Mouse (Mus musculus) forebrain, embryonic 13.5 days (tissue): ENCODE measurements around the gene Syce2. TPM values are rescaled to one million over a fixed set of nuclear protein-coding genes. Genes with fewer than 3 reads are reported as not detected.
A peak's percentile ranks its signal among the peaks of the same experiment; 100 is the strongest.

ENCODE experiments used
- ATAC-seq: fragments of 200-750 bp; cut with Nextera tagmentation; 2 replicates; pipeline ENCODE4 v1.8.0; 2017
- H3K27ac ChIP-seq: fragments of 300-500 bp; sonication (generic); 2 replicates; pipeline ENCODE4 v1.5.1; 2015; ENCODE audit warnings: inconsistent platforms, mild to moderate bottlenecking, moderate library complexity
- H3K27me3 ChIP-seq: fragments of 300-500 bp; sonication (generic); 2 replicates; pipeline ENCODE4 v1.6.1; 2015; ENCODE audit warnings: mild to moderate bottlenecking, inconsistent platforms
- H3K36me3 ChIP-seq: fragments of 300-500 bp; sonication (generic); 2 replicates; pipeline ENCODE4 v1.6.1; 2015; ENCODE audit warnings: mild to moderate bottlenecking, inconsistent platforms; ENCODE audit not compliant: poor library complexity, severe bottlenecking
- H3K4me1 ChIP-seq: fragments of 300-500 bp; sonication (generic); 2 replicates; pipeline ENCODE4 v1.6.1; 2015; ENCODE audit warnings: inconsistent platforms
- H3K4me2 ChIP-seq: fragments of 300-500 bp; sonication (generic); 2 replicates; pipeline ENCODE4 v1.6.1; 2015; ENCODE audit warnings: inconsistent platforms, mild to moderate bottlenecking, moderate library complexity
- H3K4me3 ChIP-seq: fragments of 300-500 bp; sonication (generic); 2 replicates; pipeline ENCODE4 v1.5.1; 2015; ENCODE audit warnings: mild to moderate bottlenecking, inconsistent platforms
- H3K9ac ChIP-seq: fragments of 300-500 bp; sonication (generic); 2 replicates; pipeline ENCODE4 v1.6.1; 2015; ENCODE audit warnings: mild to moderate bottlenecking, inconsistent platforms
- H3K9me3 ChIP-seq: fragments of 300-500 bp; sonication (generic); replicated peaks from 2 replicates; pipeline ENCODE4 v1.6.1; 2016; ENCODE audit warnings: inconsistent platforms
- WGBS: fragments of 180-500 bp; shearing (Covaris S2); methylation state at CpG from one replicate; pipeline ENCODE4 v1.1.7; 2015; 5-methylcytosine and 5-hydroxymethylcytosine counted together
- polyA plus RNA-seq: library from polyadenylated mRNA; unstranded; fragments of >200 nt; fragmentation: Nextera tagmentation; extraction: Ambion mirVana; gene quantifications from 2 replicates; pipeline ENCODE4 v1.2.1, GENCODE M21; 2015

The Syce2 gene
- polyA plus RNA-seq, 1 experiment from 2014 or later, result 85.1 TPM

DNA sequence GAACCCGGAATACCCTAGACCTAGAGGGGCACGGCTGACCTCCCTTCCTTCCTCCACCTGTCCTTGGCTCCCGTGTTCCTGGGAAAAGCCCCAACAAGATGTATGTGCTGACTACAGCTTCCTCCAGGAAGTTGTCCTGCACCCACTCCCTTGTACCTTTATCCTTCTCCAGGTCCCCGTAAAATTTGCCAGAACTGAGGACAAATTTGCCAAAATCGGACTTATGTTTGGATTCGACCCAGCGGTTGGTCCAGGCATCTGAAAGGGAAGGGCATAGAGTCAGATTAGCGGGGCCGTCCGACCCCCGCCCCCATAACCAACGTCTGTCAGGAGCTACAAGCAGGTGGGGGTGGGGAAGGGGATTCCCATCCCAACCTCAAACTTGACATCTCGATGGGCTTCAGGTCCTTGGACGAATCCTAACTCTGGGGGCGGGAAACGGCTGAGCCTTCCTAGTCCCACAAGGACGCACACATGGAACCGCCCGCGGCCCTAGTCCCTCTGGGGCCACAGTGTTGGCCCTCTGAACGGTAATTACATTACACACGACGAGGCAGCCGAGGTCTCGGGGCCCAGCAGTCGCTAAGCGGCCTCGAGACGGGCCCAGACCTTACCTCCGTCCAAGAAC, 25.7 kb upstream of the Syce2 start:
- H3K4me3 ChIP-seq, result peak overlapping the region; percentile 91

DNA sequence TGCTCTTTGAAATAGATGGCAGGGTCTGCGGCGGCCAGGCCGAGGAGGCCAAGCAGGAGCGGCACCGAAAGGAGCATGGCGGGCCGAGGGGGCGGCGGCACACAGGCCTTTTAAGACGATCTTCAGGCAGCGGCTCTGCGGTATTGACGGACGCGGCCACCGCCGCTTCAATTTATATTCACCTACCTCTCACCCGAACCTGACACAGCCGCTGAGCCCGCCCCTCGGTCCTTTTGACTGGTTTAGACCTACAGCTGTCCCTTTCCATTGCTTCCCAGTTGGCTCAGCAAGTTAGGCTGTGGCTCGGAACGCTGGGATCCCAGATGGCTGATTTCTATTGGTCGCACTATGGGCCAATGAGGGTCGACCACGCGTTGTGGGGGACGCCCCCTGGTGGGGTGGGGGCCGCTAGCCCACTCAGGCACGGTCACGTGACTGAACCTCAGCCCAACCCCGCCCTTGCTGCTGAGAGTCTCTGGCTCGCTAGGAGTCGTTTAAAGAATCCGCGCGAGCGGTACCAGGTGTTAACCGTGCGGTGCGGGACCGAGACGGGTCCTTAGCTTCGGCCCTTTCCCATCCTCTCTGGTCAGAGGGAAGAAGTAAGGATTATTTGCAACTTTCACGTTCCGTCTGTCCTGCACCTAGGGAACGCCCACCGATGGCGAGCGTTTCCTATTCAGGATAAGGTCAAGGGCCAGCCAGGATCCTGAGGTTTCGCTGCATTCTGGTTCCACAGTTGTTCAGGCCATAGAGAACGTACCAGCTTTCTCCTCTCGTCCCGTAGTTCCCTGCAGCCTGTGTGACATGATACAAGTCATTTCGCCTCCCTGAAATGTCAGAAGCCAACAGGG, 25.0 kb upstream of the Syce2 start, which contains the start of gene Calr:
Gene Calr, minus strand, starts transcription at position 213 of the 851 bp plus-strand sequence.
- peak within 1 kb of the TSS; percentile 91 for H3K4me2 ChIP-seq
- under 1% methylated on average over 55 of the region's 55 CpGs for WGBS
- H3K4me3 ChIP-seq, result peak within 1 kb of the TSS; percentile 91
- H3K9me3 ChIP-seq, result no peaks in the 10 kb centered on the region
- H3K36me3 ChIP-seq, result peaks cover 33% of the 10 kb centered on the region
- H3K27me3 ChIP-seq, result no peaks in the 10 kb centered on the region
- peak within 1 kb of the TSS; percentile 76 for H3K27ac ChIP-seq
- peak; percentile 99 for ATAC-seq
- peak within 1 kb of the TSS; percentile 97 for H3K9ac ChIP-seq
- H3K4me1 ChIP-seq, result peaks cover 45% of the 10 kb centered on the region

More for the DNA sequence above, 25.7 kb upstream of the Syce2 start:
- Histone ChIP-seq H3K9ac (peak overlapping the region; percentile 97), H3K4me1 (peaks cover 45% of the 10 kb centered on the region), H3K27ac (peak overlapping the region; percentile 76), H3K27me3 (no peaks in the 10 kb centered on the region), H3K4me2 (peak overlapping the region; percentile 91), H3K36me3 (peaks cover 40% of the 10 kb centered on the region), H3K9me3 (no peaks in the 10 kb centered on the region)
- WGBS, result 1% methylated on average over 30 of the region's 30 CpGs
- ATAC-seq, result no peak

DNA sequence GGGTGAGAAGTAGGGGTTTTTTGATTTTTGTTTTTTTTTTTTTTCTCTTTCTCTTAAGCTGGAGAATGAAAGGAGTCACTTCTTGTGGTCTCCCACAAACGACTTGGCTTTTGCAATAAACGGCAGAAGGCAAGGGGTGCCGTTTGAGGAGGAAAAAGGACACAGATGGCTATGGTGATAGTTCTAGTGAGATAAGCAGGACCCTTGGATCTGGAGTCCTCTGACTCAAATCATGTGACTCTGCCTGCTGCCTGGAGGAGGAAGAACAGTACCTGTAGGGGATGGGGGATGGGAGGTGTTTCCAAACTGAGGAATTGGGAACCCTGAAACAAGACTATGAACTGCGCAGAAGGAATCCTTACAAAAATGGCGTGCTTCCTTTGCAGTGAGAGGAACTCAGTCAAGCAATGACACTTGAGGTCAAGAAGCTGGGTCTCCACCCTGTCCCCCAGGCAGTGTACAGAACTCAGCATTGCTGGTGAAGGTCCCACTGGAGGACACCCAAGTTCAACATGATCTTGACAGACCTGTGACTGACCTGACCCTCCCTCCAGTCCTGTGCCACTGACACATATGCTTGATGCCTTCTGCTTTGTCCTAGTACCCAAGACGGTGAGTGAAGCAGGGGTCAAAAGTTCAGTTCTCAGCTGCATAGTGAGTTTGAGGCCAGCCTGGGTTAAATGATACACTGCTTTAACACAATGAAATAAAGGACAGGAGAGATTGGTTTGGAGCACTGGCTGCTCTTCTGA, 24.1 kb upstream of the Syce2 start:
- WGBS, result 54% methylated on average over 6 of the region's 6 CpGs
- Histone ChIP-seq H3K9ac (peak overlapping the region; percentile 70; the same call in 1 of the 2 replicates), H3K36me3 (peaks cover 24% of the 10 kb centered on the region), H3K4me3 (peak overlapping the region; percentile 50), H3K27me3 (no peaks in the 10 kb centered on the region), H3K4me2 (peak overlapping the region; percentile 67), H3K4me1 (peaks cover 40% of the 10 kb centered on the region), H3K27ac (no peak overlapping the region; the same call in 1 of the 2 replicates), H3K9me3 (no peaks in the 10 kb centered on the region)
- ATAC-seq, result no peak

DNA sequence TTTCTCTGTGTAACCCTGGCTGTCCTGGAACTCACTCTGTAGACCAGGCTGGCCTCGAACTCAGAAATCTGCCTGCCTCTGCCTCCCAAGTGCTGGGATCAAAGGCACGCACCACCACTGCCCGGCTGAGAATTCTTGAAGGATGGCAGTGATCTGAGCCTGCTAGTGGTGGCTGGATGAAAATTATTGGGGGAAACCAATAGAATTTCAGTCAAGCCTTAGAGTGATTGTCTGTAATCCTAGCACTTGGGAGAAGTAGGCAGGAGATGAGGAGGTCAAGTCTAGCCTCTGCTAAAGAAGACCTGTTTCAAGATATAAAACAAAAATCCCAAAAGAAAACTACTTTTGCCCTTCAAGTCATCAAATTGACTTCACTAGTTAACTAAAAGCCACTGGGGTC, 15.5 kb upstream of the Syce2 start:
- no peaks in the 10 kb centered on the region for H3K27me3 ChIP-seq
- peaks cover 15% of the 10 kb centered on the region for H3K4me1 ChIP-seq
- H3K4me2 ChIP-seq, result peak overlapping the region; percentile 95
- no peaks in the 10 kb centered on the region for H3K9me3 ChIP-seq
- peaks cover 25% of the 10 kb centered on the region for H3K36me3 ChIP-seq
- WGBS, result 93% methylated on average over 3 of the region's 3 CpGs
- H3K27ac ChIP-seq, result no peak overlapping the region
- H3K4me3 ChIP-seq, result peak overlapping the region; percentile 93
- H3K9ac ChIP-seq, result no peak overlapping the region
- peak; percentile 44; the same call in 1 of the 2 replicates for ATAC-seq

DNA sequence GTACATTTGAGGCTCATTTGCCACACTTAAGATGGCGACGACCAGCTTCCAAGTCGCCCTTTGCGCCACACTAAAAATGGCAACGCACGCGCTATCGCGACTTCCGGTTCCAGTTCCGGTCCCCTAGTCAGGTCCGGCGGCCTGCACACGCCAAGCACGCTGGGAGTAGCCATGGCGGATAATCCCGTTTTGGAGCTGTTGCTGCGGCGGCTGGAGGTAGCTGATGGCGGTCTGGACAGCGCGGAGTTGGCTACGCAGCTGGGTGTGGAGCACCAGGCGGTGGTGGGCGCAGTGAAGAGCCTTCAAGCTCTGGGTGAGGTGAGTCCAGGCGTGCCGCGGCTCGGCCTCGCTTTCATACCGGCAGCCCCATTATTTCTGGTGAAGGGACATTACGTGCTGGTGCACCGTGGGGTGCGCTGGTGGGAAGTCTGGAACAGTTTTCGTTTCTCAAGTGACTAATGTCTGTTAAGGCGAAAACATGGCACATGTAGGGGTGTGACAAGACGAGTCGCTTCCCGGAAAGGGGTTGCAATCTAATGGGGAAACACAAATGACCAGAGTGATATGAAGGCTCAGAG, 15.0 kb upstream of the Syce2 start, which contains the start of gene Farsa:
Gene Farsa, plus strand, starts transcription at position 126 of the 578 bp plus-strand sequence.
- WGBS, result under 1% methylated on average over 39 of the region's 39 CpGs

DNA sequence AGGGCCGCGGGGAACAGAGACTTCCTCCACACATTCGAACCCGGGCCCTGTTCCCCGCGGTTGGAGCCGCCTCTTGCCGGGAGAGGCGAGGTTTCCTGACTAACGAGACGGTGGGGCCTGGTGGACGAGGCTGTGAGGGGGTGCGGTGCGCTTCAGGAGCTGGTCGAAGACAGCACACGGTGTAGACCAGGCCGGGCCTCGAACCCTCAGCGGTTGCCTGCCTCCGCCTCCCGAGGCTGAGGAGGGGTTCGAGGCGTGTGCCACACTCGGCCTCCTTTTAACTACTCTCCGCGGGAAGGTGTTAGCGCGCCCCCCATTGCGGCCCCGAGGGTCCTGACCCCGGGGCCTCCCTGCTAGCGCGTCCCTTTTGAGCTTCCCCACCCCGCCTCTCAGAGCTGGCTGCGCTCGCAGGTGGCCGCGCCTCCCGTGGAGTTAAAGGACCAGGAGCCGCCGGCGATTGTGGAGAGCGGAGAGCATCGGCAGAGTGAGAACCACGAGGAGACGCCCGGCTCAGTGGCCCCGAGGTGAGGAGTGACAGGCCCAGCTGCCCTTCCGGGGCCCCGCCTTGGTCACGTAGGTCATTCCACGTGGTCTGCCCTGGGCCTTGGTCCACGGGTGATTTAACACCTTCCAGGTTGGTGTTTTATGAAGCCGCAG, 526 bp downstream of the Syce2 start:
- Histone ChIP-seq H3K9ac (peak overlapping the region; percentile 65), H3K4me3 (peak overlapping the region; percentile 45), H3K27ac (no peak overlapping the region), H3K36me3 (peaks cover 30% of the 10 kb centered on the region), H3K4me1 (peaks cover 28% of the 10 kb centered on the region), H3K4me2 (peak overlapping the region; percentile 82), H3K9me3 (no peaks in the 10 kb centered on the region), H3K27me3 (0 out of 2 replicates have a peak, but pooled peaks cover 6% of the 10 kb centered on the region)
- ATAC-seq, result peak; percentile 66
- WGBS, result 3% methylated on average over 54 of the region's 54 CpGs

More for the DNA sequence above, 15.0 kb upstream of the Syce2 start, which contains the start of gene Farsa:
- H3K27me3 ChIP-seq, result no peaks in the 10 kb centered on the region
- H3K4me1 ChIP-seq, result peaks cover 15% of the 10 kb centered on the region
- ATAC-seq, result peak; percentile 94
- H3K36me3 ChIP-seq, result peaks cover 30% of the 10 kb centered on the region
- H3K4me2 ChIP-seq, result peak within 1 kb of the TSS; percentile 95
- peak within 1 kb of the TSS; percentile 93 for H3K4me3 ChIP-seq
- H3K27ac ChIP-seq, result peak within 1 kb of the TSS; percentile 48
- peak within 1 kb of the TSS; percentile 89 for H3K9ac ChIP-seq
- no peaks in the 10 kb centered on the region for H3K9me3 ChIP-seq

DNA sequence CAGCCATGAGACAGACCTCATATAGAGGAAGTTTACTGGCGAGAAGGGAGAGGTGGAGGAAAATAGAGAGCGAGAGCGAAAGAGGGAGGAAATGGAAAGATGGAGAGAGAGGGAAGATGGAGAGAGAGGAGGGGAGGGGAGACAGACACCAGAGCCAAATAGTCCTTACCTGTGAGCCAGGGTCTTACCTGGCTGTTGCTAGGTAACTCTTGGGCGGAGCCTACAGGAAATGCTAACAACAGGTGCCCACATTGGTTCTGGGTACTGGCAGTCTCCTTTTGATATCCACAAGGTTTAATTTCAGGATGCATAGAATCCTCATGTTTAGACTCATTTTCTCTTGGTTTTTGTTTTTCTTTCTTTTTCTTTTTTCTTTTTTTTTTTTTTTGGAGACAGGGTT, 1.1 kb downstream of the Syce2 start:
- 67% methylated on average over 4 of the region's 4 CpGs for WGBS
- Histone ChIP-seq H3K27ac (no peak overlapping the region), H3K9me3 (no peaks in the 10 kb centered on the region), H3K36me3 (peaks cover 24% of the 10 kb centered on the region), H3K4me1 (peaks cover 33% of the 10 kb centered on the region), H3K27me3 (0 out of 2 replicates have a peak, but pooled peaks cover 6% of the 10 kb centered on the region), H3K9ac (no peak overlapping the region), H3K4me3 (peak overlapping the region; percentile 45), H3K4me2 (peak overlapping the region; percentile 82)
- ATAC-seq, result no peak

DNA sequence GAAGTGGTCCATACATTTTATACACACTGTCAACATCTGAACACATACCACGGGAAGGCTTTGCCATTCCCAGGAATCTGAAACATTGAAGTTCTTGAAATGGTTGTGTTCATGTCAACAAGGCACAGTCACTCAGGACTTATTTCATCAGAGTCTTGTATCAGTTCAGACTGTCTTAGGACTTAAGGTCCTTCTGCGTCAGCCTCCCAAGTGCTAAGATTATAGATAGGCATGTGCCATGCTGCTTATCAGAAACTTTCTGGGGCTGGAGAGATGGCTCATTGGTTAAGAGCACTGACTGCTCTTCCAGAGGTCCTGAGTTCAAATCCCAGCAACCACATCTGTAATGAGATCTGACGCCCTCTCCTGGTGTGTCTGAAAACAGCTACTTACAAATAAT, 2.4 kb downstream of the Syce2 start:
- peaks cover 11% of the 10 kb centered on the region for H3K36me3 ChIP-seq
- H3K27me3 ChIP-seq, result 0 out of 2 replicates have a peak, but pooled peaks cover 6% of the 10 kb centered on the region
- no peak overlapping the region for H3K27ac ChIP-seq
- H3K9ac ChIP-seq, result no peak overlapping the region
- peaks cover 33% of the 10 kb centered on the region for H3K4me1 ChIP-seq
- WGBS, result 87% methylated on average over 3 of the region's 3 CpGs
- H3K4me3 ChIP-seq, result no peak overlapping the region
- H3K9me3 ChIP-seq, result no peaks in the 10 kb centered on the region
- ATAC-seq, result no peak
- H3K4me2 ChIP-seq, result no peak overlapping the region

DNA sequence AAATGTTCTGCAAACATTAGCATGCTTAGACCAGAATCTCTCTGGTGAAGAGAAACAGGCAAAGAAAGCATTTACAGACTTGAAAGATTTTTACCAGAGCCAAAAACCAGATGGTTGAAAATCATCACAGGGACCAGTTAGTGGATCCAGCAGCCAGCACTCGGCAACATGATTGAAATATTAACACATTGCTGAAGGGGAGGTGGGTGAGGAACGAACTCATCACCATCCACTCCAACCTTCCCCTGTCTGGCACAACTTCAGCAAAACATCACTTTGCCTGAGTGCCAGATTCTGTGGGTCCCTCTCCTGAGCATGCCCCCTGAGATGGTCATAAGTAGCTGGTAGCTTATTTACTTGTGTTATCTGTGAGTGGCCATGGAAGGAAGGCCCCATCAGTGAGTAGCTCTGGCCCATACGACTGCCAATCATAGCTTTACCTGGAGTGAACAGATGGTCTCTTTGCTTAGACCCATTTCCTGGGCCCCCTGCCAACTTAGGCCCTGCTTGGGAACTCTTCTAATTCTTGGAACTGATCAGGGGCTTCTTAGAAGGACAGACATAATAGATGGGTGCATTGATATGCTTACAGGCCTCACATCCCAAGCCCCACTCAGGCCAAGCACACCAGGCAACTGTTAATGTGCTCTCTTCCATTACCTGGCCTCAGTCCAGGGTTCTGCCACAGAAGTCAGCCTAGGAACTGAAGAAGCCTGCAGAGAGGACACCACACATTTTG, 5.6 kb downstream of the Syce2 start:
- Histone ChIP-seq H3K27ac (peak overlapping the region; percentile 63), H3K27me3 (0 out of 2 replicates have a peak, but pooled peaks cover 4% of the 10 kb centered on the region), H3K9me3 (no peaks in the 10 kb centered on the region), H3K4me3 (no peak overlapping the region), H3K36me3 (no peaks in the 10 kb centered on the region), H3K4me2 (no peak overlapping the region), H3K9ac (no peak overlapping the region), H3K4me1 (peaks cover 25% of the 10 kb centered on the region)
- ATAC-seq, result peak; percentile 57; the same call in 1 of the 2 replicates
- 59% methylated on average over 3 of the region's 3 CpGs for WGBS

DNA sequence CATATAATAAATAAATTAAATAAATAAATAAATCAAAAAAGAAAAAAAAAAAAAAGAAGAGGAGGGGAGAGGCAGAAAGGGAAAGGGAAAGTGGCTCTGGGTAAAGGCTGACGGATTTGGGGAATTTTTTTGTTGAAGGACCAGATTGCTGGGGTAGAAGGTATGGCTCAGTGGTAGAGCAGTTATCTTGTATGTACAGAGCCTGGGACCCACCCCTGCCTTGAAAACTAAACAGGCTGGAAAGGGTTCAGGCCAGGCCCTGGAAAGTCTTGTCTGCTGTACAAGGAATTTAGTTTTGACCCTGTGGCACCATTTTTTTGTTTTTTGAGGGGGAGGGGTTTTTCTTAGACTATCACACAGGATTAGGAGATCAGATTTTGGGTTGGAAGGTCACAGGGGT, 7.0 kb downstream of the Syce2 start:
- Histone ChIP-seq H3K4me1 (peaks cover 15% of the 10 kb centered on the region), H3K4me2 (no peak overlapping the region), H3K27me3 (no peaks in the 10 kb centered on the region), H3K27ac (no peak overlapping the region), H3K36me3 (no peaks in the 10 kb centered on the region), H3K9me3 (no peaks in the 10 kb centered on the region), H3K9ac (no peak overlapping the region), H3K4me3 (no peak overlapping the region)
- ATAC-seq, result no peak
- 69% methylated on average over 1 of the region's 1 CpGs for WGBS
